Mouse (Mus musculus) gastrocnemius, postnatal 14 days (tissue): ENCODE results near the gene Snx29. TPM values are rescaled to one million over a fixed set of nuclear protein-coding genes. Genes with fewer than 3 reads are reported as not detected.
A peak's percentile ranks its signal among the peaks of the same experiment; 100 is the strongest.
"Not testable (repeated sequence)": the region's sequence is repeated elsewhere in the genome, so short reads cannot be mapped to it uniquely, and the experiment has no call there.

Experiments used
- DNase-seq: peaks from one replicate; pipeline ENCODE4 v3.0.0; 2021; ENCODE audit warnings: mixed read lengths
- intact Hi-C: fragments of 180-260 bp; cut with DNase I; formaldehyde crosslinking; loops from one replicate; pipeline ENCODE4 v1.15.1; 2025; ENCODE audit warnings: low total_unique reads
- long read RNA-seq, 2 experiments: library from polyadenylated mRNA; stranded (forward); transcript quantifications; one replicate each; pipeline ENCODE4 v2.0.0; 2021
- total RNA-seq, 2 experiments: library from RNA; stranded (reverse); gene quantifications; 2 replicates each; pipeline ENCODE4 v1.2.3; 2021

The Snx29 gene
- total RNA-seq = 1 to 10 TPM; 8.4 to 9.5 TPM
- long read RNA-seq, experiment 1 = 0 reads
- long read RNA-seq, experiment 2 = 0 reads

DNA sequence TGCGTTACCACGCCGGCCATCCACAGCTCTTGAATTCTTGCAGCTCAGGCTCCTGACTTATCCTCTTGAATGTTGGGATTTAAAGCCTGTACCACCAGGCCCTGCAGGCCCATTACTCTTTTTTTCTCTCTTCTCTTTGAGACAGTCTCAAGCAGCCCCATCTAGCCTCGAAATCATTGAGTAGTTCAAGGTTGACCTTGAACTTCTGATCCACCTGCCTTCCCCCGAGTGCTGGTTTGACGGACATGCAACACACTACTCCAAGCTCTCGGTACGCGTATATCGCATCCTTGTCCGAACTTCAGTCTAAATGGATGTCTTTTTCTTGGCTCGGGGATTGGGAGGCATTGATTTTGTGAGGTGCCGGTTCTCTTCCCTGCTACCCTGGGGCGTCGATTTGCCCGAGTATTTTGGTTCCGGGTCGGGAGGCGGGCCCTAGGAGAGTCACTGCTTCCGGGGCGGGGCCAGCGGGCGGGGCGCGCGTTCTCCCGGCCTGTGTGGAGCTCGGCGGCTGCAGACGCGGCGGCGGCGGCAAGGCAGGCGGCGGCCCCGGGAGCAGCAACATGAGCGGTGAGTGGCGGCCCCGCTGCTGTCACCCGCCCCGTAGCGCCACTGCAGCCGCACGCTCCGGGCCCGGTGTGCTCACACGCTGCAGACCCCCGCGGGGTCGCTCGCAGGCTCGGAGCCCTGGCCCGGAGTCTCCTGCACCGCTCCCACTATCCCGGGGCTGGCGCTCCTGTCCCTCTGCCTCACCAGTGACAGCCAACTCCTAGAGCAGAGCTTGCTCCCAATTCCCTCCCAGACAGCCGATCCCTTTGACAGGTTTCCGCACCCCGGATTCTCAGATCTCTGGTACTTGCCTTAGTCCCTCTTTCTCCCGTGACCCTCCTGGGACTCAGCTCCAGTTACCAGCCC is at the start of gene Snx29:
Gene Snx29, plus strand, starts transcription at position 500 of the 915 bp plus-strand sequence.
- intact Hi-C loops = no loop called here

DNA sequence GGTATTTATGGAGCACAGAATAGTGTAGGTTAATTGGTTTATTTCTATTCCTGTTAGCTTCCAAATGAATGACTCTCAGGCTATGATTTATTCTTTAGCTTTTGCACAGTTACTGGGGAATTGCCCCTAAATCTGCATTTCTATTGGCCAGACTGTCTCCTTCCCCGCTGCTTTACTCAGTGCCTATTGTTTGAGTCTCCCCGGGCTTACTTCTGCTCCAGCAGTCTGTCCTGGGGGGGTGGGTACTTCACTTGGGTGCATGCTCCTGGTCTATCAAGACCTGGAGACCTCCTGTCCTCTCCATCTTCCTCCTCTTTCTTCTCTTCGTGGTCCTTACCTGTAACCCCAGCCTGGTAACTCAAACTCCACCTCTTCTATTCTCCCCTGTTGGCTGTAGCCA is 45.8 kb upstream of the Snx29 start:
- DNase-seq = no peak
- intact Hi-C loops = no loop called here

More for the DNA sequence above, at the start of gene Snx29:
- DNase-seq = peak; percentile 98

DNA sequence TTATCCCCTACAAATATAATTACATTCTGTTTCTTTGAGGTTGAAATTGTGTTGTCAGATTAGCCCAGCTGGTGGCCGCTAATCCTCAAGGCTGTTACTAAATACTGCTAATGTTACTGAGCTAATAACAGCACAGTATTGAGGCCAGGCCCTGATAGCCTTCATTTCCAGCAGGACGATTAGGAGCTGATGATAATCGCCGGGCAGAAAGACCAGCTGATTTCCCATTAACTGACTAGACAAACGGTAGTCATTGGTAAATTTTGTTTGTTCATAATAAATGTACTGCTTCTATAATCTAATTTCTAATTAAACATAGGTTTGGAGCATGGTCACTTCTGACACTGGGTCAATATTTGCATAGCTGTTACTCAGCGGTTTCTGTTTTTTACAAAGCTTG is 43.9 kb upstream of the Snx29 start:
- no peak for DNase-seq
- intact Hi-C loops = no loop called here

DNA sequence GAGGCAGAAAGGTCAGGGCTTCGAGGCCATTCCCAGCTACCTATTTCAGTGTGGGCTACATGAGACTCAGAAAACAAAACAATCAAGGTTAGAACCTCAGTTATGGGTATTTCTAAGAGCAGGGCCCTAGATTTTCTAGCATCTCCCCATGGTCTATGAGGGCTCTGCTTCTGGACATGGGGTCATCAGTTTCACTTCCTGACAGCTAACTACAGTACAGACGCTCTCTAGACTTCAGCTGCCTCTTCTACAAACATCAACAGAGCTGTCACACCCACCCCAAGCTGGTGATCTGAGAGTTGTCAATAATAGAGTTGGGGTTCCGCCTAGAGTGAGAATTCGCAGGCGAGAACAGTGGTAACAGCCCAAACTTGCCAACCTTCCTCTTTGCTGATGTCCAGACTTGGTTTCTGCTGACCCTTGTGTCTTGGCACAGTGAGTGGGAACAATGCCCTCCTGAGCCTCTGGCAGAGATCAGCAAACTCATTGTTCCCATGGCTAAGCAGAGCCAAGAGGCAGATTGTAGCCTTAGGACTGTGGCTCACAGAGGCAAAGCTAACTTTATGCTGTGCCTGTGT is 40.0 kb upstream of the Snx29 start:
- intact Hi-C loops = no loop called here
- no peak for DNase-seq

DNA sequence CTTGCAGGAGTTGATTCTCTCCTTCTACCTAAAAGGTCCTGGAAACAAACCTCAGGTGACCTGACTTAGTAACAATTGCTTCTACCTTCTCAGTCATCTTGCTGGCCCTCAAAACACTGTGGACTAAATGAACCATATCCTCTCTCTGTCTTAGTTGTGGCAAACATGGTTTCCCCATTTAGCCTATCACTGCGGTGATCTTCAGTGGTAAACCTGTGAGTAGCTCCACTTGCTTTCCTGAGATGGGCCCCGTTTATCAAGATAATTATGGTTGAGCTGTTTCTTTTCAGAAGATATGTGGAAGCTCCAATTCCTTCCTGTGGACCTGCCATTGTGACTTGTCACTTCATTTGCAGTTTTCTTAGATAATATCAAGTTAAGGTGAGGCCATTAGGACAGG is 37.8 kb upstream of the Snx29 start:
- no peak for DNase-seq
- intact Hi-C loops = no loop called here

DNA sequence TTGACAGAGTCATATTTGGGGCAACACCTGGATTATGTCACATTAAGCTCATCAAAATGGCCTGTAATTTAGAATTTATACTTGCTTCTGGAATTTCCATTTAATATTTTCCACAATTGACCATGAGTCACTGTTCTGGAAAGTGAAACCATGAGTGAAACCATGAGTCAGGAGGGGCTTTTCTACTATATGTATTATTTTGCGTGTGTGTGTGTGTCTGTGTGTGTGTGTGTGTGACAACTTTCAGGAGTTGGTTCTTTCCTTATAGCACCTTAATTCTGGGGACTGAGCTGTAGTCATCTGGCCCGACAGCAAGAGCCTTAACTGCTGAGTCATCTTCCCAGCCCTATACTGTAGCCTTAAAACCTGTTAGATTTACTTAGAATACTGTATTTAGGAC is 36.8 kb upstream of the Snx29 start:
- no peak for DNase-seq
- intact Hi-C loops = no loop called here

DNA sequence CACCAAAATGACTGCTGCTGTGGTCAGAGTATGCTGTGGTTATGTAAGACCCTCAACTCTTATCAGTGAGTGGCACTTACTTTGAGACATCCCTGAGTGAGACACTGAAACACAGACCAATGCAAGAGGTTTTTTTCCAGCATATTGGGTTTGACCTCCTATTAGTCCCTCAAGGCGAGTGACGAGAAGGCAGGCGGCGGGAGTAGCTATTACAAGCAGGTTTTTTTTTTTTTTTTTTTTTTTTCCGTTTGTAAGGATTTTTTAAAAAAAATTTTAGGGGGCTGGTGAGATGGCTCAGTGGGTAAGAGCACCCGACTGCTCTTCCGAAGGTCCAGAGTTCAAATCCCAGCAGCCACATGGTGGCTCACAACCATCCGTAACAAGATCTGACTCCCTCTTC is 33.8 kb upstream of the Snx29 start:
- intact Hi-C loops, DNase-seq: not testable (repeated sequence)

DNA sequence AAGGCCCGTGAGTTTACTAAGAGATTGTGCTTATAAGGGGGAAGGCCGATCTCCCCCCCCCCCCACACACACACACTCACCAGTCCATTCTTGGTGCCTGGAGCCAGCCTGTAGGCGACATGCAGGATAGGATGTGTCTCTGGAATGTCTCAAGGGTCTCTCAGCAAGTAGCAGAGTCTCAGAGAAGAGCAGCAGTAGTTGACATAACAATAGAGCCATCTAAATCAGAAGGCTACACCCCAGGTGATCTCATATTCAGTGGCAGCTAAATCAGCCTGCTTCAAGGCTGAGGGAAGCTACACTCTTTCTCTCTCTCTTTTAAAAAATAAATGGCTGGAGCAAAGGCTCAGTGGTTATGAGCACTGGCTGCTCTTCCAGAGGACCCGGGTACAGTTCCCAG is 27.1 kb upstream of the Snx29 start:
- intact Hi-C loops, DNase-seq: not testable (repeated sequence)

DNA sequence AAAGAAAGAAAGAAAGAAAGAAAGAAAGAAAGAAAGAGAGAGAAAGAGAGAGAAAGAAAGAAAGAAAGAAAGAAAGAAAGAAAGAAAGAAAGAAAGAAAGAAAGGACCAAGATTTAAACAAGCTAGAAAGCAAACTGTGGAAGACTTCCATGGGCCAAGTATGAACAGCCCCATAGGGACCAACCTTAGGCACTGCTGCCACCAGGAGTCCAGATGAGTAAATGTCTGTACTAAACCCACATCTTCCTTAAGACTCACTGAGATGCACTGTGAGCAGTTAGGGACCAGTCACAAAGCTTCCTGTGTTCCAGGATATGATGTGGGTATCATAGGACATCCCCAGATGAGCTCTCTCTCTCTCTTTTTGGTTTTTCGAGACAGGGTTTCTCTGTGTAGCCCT is 25.0 kb upstream of the Snx29 start:
- DNase-seq, intact Hi-C loops: not testable (repeated sequence)

DNA sequence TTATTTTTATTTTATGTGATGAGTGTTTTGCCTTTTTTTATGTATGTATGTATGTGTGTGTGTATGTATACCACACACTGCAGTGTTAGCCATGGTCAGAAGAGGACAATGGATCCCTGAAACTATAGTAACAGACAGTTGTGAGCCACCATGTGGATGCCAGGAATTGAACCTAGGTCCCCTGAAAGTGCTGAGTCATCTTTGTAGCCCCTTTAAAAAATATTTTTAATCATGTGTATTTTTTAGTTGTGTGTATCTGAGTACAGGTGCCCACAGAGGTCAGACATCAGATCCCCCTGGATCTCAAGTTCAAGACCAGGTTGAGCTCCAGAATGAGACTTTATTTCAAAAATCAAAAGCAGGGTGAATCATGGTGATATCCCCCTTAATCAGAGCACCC is 19.0 kb upstream of the Snx29 start:
- DNase-seq = no peak
- intact Hi-C loops = no loop called here

DNA sequence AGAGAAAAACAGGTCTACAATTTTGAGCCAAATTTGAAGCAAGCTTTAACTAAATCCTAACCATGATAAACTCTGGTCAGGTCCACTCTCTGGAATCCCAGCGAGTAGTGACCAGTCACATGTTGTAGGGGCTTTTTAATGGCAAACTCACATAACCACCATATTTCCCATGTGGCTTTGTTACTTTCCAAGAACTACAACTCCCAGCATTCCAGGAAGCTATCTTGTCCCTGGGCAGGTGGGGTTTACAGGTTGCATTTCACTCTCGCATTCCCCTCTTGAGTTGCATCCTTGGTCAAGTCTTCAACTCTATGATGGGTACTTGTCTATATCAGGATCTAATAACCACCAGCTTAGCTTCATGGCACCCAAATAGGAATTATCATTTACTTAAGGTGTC is 17.2 kb upstream of the Snx29 start:
- intact Hi-C loops = no loop called here
- no peak for DNase-seq

DNA sequence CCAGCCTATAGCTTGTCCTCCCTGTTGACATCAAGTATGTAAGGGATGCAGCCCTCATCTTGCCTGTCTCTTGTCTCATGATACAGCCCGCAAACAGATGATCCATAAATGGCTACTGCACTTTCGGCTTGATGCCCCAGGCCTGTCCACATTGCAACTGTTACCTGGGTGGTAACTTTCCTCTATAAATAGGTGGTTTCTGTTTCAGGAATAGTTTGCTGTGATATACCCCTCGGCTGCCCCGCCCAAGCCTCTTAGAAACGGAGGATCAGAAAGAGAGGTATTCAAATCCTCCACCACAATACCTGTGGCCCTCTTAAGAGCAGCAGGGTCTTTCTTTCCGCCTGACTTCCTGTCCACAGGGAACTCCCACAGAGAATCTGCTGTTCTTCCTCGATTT is 9.2 kb upstream of the Snx29 start, which contains the start of gene Tnfrsf17:
Gene Tnfrsf17, plus strand, starts transcription at position 301 of the 400 bp plus-strand sequence.
- intact Hi-C loops = no loop called here
- no peak for DNase-seq

DNA sequence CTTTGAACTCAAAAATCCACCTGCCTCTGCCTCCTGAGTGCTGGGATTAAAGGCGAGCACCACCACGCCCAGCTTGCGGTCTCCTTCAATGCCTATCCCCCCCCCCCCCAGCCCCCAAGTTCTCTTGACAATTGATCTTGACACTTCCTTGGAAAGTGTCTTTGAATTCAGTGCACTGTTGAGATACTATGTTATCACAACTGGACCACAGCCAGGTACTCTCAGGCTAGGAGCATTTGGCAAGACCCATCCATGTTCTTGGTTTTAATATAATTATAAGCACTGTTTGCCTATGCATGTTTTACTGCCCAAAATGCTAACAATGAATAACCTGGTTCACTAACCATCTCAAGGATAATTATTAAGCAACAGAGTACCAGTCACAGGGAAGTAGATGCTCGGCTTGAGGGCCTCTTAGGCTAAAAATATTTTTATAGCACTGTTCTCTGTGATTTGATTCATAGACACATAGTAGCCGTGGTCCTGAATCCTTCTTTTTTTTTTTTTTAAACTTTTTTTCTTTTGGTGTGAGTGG is 6.9 kb upstream of the Snx29 start:
- DNase-seq = no peak
- intact Hi-C loops = no loop called here

DNA sequence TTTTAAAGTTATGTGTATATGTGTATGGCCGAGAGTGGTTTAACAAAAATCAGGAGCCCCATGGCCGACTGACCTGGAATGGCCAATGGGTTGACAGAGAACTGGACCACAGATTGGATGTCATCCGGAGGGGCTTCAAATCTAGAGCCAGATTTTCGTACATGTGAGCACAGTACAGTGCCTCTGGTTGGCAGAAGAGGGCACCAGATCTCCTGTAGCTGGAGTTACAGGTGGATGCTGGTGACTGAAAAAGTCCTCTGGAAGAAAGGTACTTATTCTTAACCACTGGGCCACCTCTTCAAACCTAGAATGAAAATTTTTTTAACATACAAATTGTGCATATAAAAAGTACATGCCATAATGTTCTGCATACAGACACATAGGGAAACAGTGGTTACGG is 6.0 kb upstream of the Snx29 start:
- intact Hi-C loops = no loop called here
- no peak for DNase-seq

DNA sequence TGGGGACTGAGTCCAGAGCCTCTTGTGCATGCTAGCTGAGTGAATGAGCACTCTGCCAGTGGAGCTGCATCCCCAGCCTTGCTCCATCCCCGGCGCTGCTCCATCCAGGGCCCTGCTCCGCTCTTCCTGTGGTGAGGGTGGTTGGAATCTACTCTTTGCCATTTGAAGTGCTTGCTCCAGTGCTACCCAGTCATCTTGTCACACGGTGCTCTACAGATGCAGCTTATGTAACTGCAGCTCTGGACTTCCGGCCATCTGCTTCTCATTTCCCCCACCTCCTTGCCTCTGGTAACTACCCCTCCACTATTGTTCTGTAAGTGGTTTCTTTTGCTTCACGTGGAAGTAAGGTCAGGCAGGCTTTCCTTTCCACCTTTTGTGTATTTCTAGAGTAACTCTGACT is 5.4 kb upstream of the Snx29 start:
- no peak for DNase-seq
- intact Hi-C loops = no loop called here

DNA sequence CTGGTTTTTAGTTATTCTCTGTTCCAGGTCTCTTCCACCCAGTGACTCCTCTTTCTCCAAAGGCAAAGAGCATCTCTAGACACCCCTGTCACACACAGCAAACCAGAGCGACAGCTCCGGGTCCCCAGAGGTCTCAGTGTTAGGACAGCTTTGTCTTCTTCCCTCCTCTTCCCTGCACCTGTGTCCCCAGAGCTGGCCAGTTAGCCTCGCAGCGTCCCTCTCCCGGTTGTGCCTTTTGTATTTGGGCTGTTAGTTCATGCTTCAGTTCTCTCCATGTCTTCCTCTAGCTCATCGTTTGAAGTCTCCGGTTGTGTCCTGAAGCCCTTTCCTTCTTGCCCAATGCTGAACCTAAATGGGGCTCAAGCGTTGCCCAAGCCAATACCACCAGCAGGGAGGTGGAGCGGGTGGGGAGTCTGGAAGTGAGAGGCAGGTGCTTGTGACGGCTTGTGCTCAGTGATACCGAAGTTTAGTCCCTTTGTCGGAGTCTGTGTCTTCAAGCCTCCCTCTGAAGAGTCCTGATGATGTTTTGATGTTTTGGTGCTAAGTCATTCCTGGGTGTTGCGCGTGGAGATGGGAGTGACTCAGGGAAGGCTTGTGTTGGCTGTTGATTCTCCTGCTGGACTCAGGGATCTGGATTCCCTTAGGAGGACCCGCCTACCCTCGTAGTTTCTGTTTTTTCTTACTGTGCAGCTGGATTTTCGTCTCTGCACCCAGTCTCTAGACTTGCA is 780 bp downstream of the Snx29 start:
- peak; percentile 19 for DNase-seq
- intact Hi-C loops = no loop called here

DNA sequence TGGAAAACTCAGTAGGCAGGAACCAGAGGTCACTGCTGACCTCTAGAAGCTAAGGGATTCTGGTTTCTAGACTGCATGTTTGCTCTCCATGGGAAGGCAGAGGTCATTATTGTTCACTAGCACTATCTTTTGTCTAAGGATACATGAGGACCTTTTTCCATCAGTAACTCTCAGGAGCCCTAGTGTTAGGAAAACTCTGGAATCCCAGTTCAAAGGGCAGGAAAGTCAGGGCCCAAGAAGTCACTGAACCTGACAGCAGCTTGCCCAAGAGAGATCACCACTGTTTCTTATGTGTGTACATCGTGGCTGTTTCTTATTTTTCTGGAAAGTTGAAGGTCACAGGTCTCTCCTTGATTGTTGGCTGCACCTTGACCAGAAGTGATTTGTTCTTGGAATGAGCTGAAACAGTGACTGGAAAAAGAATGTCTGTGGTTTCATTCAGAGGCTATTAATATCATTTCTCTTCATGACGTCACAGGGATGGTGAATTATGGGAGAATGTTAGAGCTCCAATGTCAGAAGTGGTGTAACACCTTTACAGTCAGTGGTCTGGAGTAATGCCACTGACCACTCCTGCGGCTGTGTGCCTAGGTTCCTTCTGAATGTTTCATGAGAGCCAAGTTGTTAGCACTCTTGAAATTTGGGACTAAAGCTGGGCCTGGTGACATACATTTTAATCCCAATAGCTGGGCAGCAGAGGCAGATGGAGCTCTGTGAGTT is 7.5 kb downstream of the Snx29 start:
- no peak for DNase-seq
- intact Hi-C loops = no loop called here

DNA sequence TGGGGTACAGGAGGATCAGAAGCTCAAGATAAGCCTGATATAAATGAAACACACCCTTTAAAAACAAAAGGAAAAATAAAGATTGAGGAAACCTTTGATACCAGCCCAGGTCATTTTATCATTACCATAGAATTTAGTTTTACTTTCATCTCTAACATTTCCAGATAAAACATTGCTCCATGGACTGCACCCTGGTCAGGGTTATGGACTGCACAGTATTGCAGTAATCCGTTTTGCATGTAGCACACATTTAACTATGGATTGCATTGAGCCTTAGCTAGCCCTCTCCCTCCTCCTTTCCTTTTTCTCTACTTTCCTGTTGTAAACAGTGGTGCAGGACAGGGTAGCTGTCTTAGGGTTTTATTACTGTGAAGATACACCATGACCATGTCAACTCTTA is 8.3 kb downstream of the Snx29 start:
- intact Hi-C loops = no loop called here
- no peak for DNase-seq

DNA sequence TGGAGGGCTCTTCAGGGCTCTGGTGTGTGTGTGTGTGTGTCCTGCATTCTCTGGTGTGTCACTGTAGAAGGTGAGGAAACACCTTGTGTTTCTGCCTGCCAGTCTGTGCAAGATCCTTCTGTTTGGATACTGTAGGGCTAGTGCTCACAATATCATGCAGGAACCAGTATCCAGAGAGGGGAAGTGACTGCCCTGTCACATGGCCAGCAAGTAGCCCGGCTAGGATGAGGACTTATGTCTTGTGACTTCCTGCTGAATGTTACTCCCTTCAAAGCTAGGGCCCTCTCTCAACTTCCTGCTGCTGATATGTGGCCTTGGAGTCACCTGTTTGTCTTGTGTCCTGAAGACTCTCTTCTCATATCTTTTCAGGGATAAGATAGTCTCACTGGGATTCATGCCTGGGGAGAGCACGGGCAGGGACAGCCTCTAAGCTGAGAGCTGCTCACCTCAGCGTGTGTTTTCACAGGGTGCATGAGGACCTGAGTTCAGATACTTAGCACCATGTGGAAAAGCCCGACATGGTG is 20.6 kb downstream of the Snx29 start:
- DNase-seq = no peak
- intact Hi-C loops = no loop called here
